Mouse (Mus musculus): ENCODE results near the gene Dhfr.

Gene Dhfr

DNA sequence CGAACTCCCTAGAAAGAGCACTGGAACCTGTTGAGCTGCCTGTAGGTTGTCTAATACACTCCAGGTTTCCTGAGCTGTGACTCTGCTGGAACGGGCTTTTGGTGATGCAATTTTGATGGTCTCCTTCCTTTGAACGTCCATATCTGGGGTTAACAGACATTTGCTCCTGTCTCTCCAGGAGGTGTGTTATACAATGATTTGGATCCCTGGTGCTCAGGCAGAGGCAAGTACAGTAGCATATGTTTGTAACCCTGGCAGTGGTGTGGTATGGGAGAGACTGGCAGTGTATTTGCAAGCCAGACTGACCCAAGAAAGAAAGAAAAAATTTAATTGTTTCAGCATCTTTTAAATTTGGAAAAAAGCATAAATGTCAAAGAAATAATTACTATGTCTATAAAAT lies 32.8 kb downstream of the Dhfr start:
- no peak for DNase-seq (ENCODE audit: low read depth, low spot score)

DNA sequence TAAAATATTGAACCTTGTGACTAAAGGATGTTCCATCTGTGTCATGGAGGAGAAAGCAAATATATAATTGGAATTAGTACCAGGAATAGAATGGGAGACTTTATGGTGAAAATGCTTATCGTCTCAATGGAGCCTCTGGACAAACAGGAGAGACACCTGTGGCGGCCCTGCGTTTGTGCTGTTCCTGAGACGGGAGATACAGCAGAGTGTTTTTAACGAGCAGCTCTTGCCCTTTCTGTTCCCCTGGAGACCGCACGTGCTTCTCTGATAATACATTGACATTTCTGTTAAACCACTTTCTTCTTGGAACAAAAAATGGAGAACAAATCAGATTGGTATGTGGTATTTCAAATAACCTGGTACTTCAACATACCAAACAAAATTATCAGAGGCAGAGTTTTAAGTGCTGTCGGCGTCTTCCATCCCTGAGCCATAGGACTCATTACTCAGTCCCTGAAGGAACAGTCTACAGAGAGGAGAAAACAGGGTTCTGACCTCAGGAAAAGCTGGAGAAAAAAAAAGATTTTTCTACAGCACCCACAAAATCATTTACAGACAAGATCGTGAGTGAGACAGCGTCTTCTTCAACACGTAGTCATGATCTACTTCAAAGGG lies 38.6 kb downstream of the Dhfr start:
- DNase-seq (ENCODE audit: low read depth, low spot score): no peak

DNA sequence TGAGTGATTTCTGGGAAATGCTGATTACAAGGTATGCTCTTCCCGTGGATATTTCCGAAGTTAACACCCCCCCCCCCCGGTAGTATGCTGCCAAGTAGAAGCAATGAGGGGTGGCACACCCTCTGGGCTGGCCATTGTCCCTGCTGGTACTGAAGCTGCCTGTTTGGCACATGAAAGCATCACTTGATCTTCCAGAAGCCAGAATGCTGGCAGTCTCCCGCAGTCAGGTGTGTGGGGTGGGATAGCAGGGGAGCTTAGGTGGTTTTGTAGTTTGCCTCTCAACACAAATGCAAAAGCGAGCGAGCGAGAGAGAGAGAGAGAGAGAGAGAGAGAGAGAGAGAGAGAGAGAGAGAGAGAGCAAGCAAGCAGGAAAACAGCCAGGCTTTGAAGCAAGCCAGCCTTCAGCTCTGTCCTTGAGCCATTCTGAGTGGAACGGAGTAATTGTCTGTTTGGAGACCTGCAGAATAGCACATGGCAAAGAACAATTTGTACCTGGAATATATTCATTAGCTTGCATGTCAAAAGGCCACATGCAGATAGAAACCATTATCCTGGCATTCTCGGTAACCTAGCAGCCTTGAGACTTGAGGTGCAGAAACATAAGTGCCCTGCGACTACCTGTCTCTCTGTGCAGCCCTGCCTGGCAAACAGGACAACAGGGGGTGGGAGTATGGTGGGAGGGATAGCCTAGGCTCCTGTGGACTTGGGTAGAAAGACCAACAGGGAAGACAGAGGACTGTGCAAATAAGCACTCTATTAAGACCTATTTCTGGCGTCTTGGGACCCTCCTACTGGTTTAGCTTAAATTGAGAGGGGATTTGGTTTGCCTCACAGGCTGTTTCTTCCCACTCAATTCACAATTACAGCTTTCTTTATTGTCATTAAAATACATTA lies 44.2 kb downstream of the Dhfr start:
- no peak for DNase-seq (ENCODE audit: low read depth, low spot score)

DNA sequence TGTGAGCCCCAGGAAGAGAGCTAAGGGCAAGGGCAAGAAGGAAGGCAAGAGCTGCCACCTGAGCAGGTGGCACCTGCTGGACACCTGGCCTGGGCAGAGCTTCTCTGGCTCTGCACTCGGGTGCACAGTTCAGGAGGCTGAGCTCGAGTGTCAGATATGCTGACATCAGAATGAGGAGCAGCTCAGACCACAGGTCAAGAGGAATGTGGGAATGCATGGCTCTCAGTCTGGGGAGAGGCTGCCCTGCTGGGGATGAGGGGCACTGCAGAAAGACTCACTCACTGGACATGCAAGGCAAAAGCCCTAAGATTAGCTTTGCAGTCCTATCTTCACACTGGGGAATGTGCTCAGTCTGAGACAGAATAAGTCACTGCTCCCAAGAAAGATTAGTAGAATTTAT lies 47.5 kb downstream of the Dhfr start:
- DNase-seq (ENCODE audit: low read depth, low spot score): peak; percentile 21

DNA sequence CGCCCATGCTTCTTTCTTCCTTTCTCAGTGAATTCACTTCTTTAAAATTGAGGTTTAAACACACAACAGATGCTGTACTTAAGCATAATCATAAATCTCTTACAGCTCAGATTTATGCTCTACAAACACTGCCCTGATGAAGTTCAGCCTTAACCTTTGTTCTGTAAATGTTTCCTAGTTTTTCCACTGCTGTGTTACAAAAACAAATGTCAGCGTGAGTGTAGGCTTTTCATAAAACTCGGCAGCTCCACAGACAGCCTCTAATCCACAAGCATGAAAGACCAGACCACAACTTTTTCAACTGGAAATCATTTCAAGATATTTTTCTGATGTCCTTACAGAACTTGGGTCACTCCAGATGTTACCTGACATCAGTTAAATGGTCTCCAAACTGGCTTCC lies 49.0 kb downstream of the Dhfr start:
- DNase-seq (ENCODE audit: low read depth, low spot score): no peak

DNA sequence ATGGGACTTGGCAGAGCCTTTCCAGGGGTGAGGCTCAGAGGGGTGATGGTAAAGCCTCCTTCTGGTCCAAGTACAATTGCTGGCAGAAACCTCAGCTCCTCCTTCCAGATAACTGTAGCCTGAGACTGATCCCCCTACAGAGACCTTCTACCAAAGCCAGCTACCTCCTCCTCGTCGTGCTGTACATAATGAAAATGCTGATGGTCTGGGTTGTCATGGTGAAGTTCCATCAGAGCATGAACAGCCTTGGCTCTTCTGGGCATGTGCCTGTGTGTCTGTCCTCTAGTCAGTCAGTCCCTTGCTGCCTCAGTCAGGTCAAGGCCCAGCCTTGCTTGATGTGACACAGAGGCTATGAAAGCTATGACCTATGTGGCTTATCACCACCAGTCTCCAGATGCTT lies 56.0 kb downstream of the Dhfr start:
- no peak for DNase-seq (ENCODE audit: low read depth, low spot score)

DNA sequence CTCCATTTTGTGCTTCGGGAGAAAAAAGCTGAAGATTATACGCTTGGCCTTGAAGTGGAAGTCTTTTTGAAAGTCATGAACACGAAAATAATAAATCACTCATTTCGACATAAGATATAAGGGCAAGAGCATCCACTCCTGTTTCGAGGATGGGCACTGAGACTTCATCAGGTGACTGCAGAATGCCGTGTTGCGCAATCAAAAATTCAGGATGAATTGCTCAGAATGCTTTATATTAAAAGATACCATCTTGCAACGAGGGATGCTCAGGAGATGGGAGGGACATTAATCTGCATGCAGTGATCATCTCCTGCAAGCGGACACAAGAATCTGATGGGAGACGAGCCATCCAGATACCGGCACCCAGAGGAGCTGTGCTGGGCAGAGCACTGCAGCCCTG lies 65.1 kb downstream of the Dhfr start:
- no peak for DNase-seq (ENCODE audit: low read depth, low spot score)

DNA sequence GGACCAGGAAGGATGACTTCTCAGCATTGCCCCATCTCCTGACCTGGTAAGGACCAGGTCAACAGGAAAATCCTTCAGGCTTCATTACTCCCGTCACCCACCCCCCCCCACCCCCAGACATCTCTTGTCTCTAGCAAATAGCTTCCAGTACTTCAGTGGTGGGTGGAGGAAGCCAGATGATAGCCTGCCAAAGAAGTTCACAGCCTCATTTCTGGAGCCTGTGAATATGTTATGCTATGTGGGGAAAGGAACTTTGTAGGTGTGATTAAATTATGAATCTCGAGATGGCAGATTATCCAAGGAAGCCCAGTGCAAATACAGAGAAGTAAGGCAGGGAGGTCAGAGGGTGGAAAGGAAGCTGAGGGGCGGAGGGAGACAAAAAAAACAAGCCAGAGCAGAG lies 69.2 kb downstream of the Dhfr start:
- DNase-seq (ENCODE audit: low read depth, low spot score): no peak

DNA sequence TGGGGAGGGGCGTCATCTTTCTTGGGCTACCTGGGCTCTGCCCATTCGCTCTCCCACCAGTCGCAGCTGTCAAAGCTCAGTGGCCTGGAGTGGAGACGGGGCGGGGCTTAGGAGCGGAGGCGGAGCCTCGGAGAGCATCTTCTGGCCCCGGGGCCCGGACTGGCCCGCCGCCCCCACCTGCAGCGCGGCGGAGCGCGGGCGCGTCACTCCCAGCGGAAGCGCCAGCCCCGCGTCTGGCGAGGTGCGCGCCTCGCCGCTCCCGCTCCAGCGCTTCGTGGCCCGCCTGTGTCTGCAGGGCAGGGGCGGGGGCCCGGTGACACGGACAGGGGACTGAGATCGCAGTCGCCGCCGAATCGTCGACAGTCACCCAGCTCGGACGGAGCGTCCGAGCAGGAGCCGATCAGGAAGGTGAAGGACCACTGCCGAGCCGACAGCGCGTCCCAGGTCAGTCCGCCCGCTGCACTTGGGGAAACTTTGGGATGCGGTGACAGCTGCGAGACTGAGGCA lies 71.3 kb downstream of the Dhfr start, which contains the start of gene Ankrd34b:
Ankrd34b (plus strand) TSS at position 139 of the 507 bp plus-strand sequence.
- DNase-seq (ENCODE audit: low read depth, low spot score): no peak

DNA sequence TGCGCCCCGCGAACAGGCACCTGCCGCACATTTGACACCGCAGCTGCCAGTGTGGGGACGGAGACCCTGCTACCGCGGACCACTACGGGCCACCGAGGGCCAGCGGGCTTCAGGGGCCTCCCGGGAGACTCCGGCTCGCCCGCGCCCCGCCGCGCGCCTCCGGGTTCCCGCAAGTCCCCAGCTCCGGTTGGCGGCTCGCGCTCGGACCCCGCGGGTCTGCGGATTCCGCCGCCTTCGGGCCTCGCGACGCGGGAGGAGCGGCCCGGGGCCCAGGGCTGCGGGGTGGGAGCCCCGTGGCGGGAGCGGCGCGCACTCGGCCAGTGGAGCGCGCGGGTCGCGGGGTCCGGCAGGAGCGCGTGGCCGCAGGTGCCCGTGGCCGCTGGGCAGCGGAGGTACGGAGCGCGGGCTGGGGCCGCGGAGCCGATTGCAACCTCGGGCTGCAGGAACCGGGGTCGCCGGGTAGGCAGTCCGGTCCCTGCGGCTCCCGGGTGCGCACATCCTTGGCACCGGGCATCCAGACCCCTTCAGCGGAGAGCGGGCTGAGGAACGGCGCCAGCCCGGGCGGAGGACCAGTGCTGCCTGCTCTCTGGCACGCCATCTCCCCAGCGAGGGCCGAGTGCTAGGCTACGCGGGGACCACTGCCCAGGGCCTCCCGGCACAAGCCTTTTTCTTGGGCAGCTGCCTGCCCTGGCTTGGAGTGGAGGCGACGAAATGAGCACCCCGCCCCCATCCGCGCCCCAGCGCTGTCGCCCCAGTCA lies 71.9 kb downstream of the Dhfr start:
- DNase-seq (ENCODE audit: low read depth, low spot score): no peak

DNA sequence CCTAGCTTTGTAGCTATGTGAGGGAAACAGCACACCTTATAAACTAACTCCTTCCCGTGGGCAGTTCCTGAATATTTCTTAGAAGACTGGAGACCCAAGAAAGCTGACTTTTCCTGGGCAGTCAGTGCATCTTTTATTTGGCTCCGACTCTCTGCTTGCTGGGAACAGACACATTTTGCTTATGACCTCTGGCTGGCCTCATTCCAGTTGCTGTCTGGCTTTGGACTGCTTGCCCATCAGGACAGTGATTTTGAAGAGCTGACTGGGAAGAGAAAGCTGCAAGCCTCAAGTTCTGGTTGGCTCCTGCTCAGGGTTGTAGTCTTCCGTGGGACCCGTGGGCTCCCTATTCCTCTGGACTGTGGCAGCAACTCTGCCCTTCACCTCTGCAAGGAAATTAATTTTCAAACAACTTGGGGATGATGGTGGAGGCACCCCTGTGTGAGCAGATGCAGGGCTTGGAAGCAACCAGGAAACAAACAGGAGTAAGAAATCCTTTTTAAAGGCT lies 72.9 kb downstream of the Dhfr start:
- DNase-seq (ENCODE audit: low read depth, low spot score): no peak
